Mouse (Mus musculus): ENCODE results near the gene Fam189b.

DNA sequence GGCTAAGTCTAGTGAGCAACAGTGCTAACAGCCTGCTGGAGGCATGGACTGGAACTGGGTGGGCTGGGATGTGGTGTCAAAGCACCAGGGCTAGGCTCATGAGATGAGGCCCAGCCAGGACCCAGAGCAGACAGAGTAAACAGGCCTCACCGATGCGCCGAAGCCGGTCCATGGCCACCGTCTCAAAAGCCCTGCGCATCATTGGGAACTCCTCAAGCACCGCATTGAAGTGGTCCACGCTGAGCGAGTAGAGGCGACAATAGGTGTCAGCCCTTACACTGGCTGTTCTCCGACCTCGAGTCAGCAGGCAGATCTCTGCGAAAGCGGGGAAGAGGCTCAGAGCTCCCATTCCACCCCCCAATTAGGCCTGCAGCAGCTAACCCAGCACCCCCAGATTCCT, 34.4 kb upstream of the Fam189b start:
- TF ChIP-seq POLR2A (IDR thresholded peaks at IDR 0.05; ENCODE audit: low read depth, low read length) (no peak), CTCF (IDR thresholded peaks at IDR 0.05; ENCODE audit: extremely low read depth, insufficient read length, insufficient replicate concordance, low read depth, low read length) (no peak)

Data from small intestine, adult 2 months (tissue).